Mouse (Mus musculus) liver, adult 2 months (tissue): ENCODE measurements at regions not wholly inside any gene's neighbourhood (a gene's known extent, or its start where the extent isn't known, plus 50 kb on each side); places are given as distances from the start of the nearest gene placed in this dataset.

ENCODE experiments used
- CTCF ChIP-seq: fragments of 200-500 bp; IDR thresholded peaks from 2 replicates; pipeline ENCODE4 v1.5.1; 2011; ENCODE audit warnings: low read depth, low read length, control low read depth
- POLR2A ChIP-seq: fragments of 200-500 bp; IDR thresholded peaks from 2 replicates; pipeline ENCODE4 v1.6.1; 2011; ENCODE audit warnings: low read length, control low read depth; ENCODE audit not compliant: insufficient read depth; ENCODE audit errors: extremely low read depth

DNA sequence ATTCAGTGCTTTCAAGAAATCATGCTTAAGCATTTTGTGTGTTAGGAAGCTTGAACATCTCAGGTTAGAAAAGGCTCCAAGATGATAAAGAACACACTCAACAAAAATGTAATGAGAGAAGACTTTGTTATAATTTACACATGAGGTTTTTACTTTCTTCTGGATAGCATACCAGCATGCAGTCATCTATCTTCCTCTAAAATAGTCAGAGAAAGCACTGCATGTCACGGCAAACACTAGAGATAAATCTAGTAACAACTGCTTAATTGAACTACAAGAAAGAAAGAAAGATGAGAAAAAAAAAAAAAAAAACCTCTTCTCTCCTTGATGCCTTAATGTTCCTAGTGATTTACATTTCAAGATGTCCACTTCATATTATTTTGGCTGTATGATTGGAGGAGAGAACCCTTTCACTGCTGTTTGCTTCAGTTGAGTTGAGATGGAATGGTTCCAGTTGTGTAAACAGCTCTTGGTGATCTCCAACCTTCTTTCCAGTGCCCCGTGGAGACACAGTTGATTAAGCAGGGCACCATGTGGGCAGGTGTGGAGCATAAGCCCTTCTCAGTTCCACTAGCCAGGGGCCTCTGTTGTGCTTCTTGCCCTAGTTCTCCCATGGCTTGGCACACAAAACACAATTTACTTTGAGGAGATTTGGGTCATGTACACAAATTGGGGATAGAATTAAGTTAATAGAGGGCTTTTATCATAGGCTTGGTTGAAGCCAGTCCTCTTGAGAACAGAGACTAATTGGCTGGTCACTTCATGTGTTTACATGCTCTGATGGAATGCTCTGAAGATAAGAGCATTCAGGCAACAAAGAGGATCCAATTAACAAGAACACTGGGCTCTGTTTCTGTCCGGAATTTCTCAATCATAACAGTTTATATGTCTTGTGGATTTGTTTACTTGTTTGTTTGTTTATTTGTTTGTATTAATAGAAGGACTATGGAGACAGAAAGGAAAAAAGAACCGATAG is 81.1 kb upstream of the Sema3d start:
- TF ChIP-seq POLR2A (no peak), CTCF (no peak)
